In the genomic region with DNA sequence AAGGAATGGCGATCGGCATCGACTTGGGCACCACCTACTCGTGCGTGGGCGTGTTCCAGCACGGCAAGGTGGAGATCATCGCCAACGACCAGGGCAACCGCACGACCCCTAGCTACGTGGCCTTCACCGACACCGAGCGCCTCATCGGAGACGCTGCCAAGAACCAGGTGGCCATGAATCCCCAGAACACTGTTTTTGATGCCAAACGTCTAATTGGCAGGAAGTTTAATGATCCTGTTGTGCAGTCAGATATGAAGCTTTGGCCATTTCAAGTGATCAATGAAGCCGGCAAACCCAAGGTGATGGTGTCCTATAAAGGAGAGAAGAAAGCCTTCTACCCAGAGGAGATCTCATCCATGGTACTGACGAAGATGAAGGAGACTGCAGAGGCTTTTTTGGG, we compare ENCODE assay signal across 25 mouse cellular contexts. TPM values are rescaled to one million over a fixed set of nuclear protein-coding genes. Genes with fewer than 3 reads are reported as not detected.
"Had no signal": no experiment of that assay in that cellular context is flagged by ENCODE, and none has a peak within 500 bp of the region (broad histone marks: within the 10 kb centered on the region; RNA-seq: fewer than 3 reads in every experiment).

No protein-coding gene starts in this region.

- H3K27ac ChIP-seq: midbrain, embryonic 10.5 days; midbrain, embryonic 12.5 days; neural tube, embryonic 13.5 days; neural tube, embryonic 15.5 days had no signal

- H3K36me3 ChIP-seq: midbrain, embryonic 12.5 days; neural tube, embryonic 13.5 days; neural tube, embryonic 15.5 days had no signal

- H3K4me2 ChIP-seq: lung, embryonic 14.5 days; midbrain, embryonic 12.5 days; neural tube, embryonic 13.5 days; neural tube, embryonic 15.5 days had no signal

- H3K27me3 ChIP-seq: neural tube, embryonic 15.5 days had no signal

- ATAC-seq: midbrain, embryonic 16.5 days had no signal

- H3K9me3 ChIP-seq: midbrain, embryonic 10.5 days; midbrain, embryonic 12.5 days; neural tube, embryonic 13.5 days; neural tube, embryonic 15.5 days had no signal

- DNase-seq: lung, adult 18-20 months; lung, embryonic 14.5 days; lung, postnatal 10 days; lung, postnatal 4 days; midbrain, embryonic 14.5 days; retina, postnatal 1 day; right cerebral cortex, adult 18-20 months; right cerebral cortex, postnatal 25 days; right cerebral cortex, postnatal 4 days; spleen, adult 18-20 months; thymus, adult 18-20 months; thymus, postnatal 14 days; thymus, postnatal 36 days had no signal

- H3K9ac ChIP-seq: lung, embryonic 14.5 days; midbrain, embryonic 12.5 days; neural tube, embryonic 13.5 days; neural tube, embryonic 15.5 days had no signal

- H3K4me3 ChIP-seq: midbrain, embryonic 10.5 days; midbrain, embryonic 12.5 days; myocyte; neural tube, embryonic 13.5 days; neural tube, embryonic 15.5 days had no signal

RNA-seq across cellular contexts. Expression of a gene that starts 7.3 kb away (rescaled TPM):
- polyA plus RNA-seq: liver, embryonic 16.5 days; lung, embryonic 14.5 days; lung, embryonic 16.5 days; midbrain, embryonic 12.5 days; midbrain, embryonic 16.5 days; myocyte; neural tube, embryonic 11.5 days; neural tube, embryonic 13.5 days; neural tube, embryonic 15.5 days; small intestine, adult 2 months; stomach, embryonic 14.5 days; thymus, postnatal 0 days had no signal

RNA-seq across cellular contexts. Expression of a gene that starts 18.0 kb away (rescaled TPM):
- polyA plus RNA-seq: liver, embryonic 16.5 days; midbrain, embryonic 12.5 days had no signal
